Comparison of ENCODE assay signal across 24 mouse cellular contexts in genomic region chr10:93630310-93630709, GRCm38 (mm10).
"Had no signal": no experiment of that assay in that cellular context is flagged by ENCODE, and none has a peak within 500 bp of the region (broad histone marks: within the 10 kb centered on the region; RNA-seq: fewer than 3 reads in every experiment).

No protein-coding gene starts in this region.

- H3K36me3 ChIP-seq: heart, embryonic 13.5 days; heart, embryonic 15.5 days; hindbrain, embryonic 13.5 days; hindbrain, embryonic 15.5 days; limb, embryonic 10.5 days; limb, embryonic 12.5 days had no signal

- DNase-seq: gastrocnemius, postnatal 14 days; gastrocnemius, postnatal 36 days; heart, adult 11 months; heart, adult 2 months; heart, postnatal 14 days; heart, postnatal 36 days; kidney, adult 18-20 months; kidney, adult 8-10 months; kidney, postnatal 10 days; kidney, postnatal 25 days; kidney, postnatal 4 days; liver had no signal

- ATAC-seq: hindbrain, postnatal 0 days had no signal

- H3K4me3 ChIP-seq: heart, adult 2 months; heart, embryonic 13.5 days; heart, embryonic 15.5 days; hindbrain, embryonic 13.5 days; hindbrain, embryonic 15.5 days; layer of hippocampus, adult 2 months; left cerebral cortex, adult 2 months; limb, embryonic 10.5 days; limb, embryonic 12.5 days had no signal

- H3K4me1 ChIP-seq: heart, embryonic 13.5 days; heart, embryonic 15.5 days; hindbrain, embryonic 13.5 days; hindbrain, embryonic 15.5 days; limb, embryonic 10.5 days; limb, embryonic 12.5 days had no signal

- H3K27ac ChIP-seq: heart, adult 2 months; heart, embryonic 13.5 days; heart, embryonic 15.5 days; hindbrain, embryonic 13.5 days; hindbrain, embryonic 15.5 days; hindbrain, postnatal 0 days; layer of hippocampus, adult 2 months; left cerebral cortex, adult 2 months; limb, embryonic 10.5 days; limb, embryonic 12.5 days; liver, embryonic 14.5 days had no signal

- H3K4me2 ChIP-seq: heart, embryonic 11.5 days; heart, embryonic 13.5 days; heart, embryonic 15.5 days; hindbrain, embryonic 13.5 days; hindbrain, embryonic 15.5 days; limb, embryonic 12.5 days; liver, embryonic 11.5 days had no signal

- H3K9me3 ChIP-seq: heart, embryonic 15.5 days; hindbrain, embryonic 13.5 days; hindbrain, embryonic 15.5 days; limb, embryonic 10.5 days; limb, embryonic 12.5 days had no signal

- H3K27me3 ChIP-seq: hindbrain, embryonic 13.5 days; hindbrain, embryonic 15.5 days had no signal

- H3K9ac ChIP-seq: heart, embryonic 13.5 days; heart, embryonic 15.5 days; hindbrain, embryonic 13.5 days; hindbrain, embryonic 15.5 days; limb, embryonic 12.5 days; liver, embryonic 14.5 days had no signal
